Mouse (Mus musculus): ENCODE measurements around the gene Cyren.
A peak's percentile ranks its signal among the peaks of the same experiment; 100 is the strongest.

Cyren gene

GRCm38 (mm10) chr6:34896168-34896780, 18.4 kb upstream of the Cyren start:
- no peak for DNase-seq

- DNase-seq: peak; percentile 65
Measured at GRCm38 (mm10) chr6:34895569-34895968, 17.7 kb upstream of the Cyren start.

GRCm38 (mm10) chr6:34889185-34889584, 11.3 kb upstream of the Cyren start:
- no peak for DNase-seq

- DNase-seq: no peak
Measured at GRCm38 (mm10) chr6:34887131-34887850, 9.4 kb upstream of the Cyren start.

- DNase-seq: no peak
Measured at GRCm38 (mm10) chr6:34884724-34885123, 6.9 kb upstream of the Cyren start.

GRCm38 (mm10) chr6:34879911-34880475, 2.1 kb upstream of the Cyren start:
- peak; percentile 63 for DNase-seq

- DNase-seq: peak; percentile 35
Measured at GRCm38 (mm10) chr6:34879101-34879740, 1.4 kb upstream of the Cyren start.

GRCm38 (mm10) chr6:34876835-34877156, 1.1 kb downstream of the Cyren start:
- DNase-seq: no peak

- no peak for DNase-seq
Measured at GRCm38 (mm10) chr6:34875966-34876834, 1.7 kb downstream of the Cyren start.

- DNase-seq: no peak
Measured at GRCm38 (mm10) chr6:34875268-34875761, 2.5 kb downstream of the Cyren start.

- no peak for DNase-seq
Measured at GRCm38 (mm10) chr6:34874101-34874921, 3.5 kb downstream of the Cyren start.

- DNase-seq: no peak
Measured at GRCm38 (mm10) chr6:34872871-34873270, 5.0 kb downstream of the Cyren start.

GRCm38 (mm10) chr6:34871929-34872328, 5.9 kb downstream of the Cyren start:
- DNase-seq: no peak

- no peak for DNase-seq
Measured at GRCm38 (mm10) chr6:34870724-34871123, 7.1 kb downstream of the Cyren start.

- DNase-seq: no peak
Measured at GRCm38 (mm10) chr6:34870136-34870535, 7.7 kb downstream of the Cyren start.

GRCm38 (mm10) chr6:34869225-34869915, 8.5 kb downstream of the Cyren start:
- no peak for DNase-seq

- DNase-seq: no peak
Measured at GRCm38 (mm10) chr6:34868507-34869217, 9.2 kb downstream of the Cyren start.

- DNase-seq: no peak
Measured at GRCm38 (mm10) chr6:34867995-34868350, 9.9 kb downstream of the Cyren start.

GRCm38 (mm10) chr6:34867301-34867994, 10.4 kb downstream of the Cyren start:
- no peak for DNase-seq

GRCm38 (mm10) chr6:34866786-34867185, 11.1 kb downstream of the Cyren start:
- no peak for DNase-seq
